Mouse (Mus musculus) limb, embryonic 11.5 days (tissue): ENCODE measurements around the gene Perp. TPM values are rescaled to one million over a fixed set of nuclear protein-coding genes. Genes with fewer than 3 reads are reported as not detected.

Source experiments
- ATAC-seq: fragments of 200-750 bp; cut with Nextera tagmentation; 2 replicates; pipeline ENCODE4 v1.8.0; 2017; ENCODE audit warnings: low read depth; ENCODE audit not compliant: insufficient number of reproducible peaks, low FRiP score, low TSS enrichment
- DNase-seq: peaks from one replicate; pipeline ENCODE4 v3.0.0-alpha.2; 2015; ENCODE audit warnings: low spot score
- H3K27ac ChIP-seq: fragments of 300-500 bp; sonication (generic); replicated peaks from 2 replicates; pipeline ENCODE4 v1.5.1; 2014; ENCODE audit warnings: low read depth, mild to moderate bottlenecking, low read length
- H3K27me3 ChIP-seq: fragments of 300-500 bp; sonication (generic); 2 replicates; pipeline ENCODE4 v1.6.1; 2014; ENCODE audit warnings: mild to moderate bottlenecking, low read length, mixed read lengths; ENCODE audit not compliant: control insufficient read depth, insufficient read depth
- H3K36me3 ChIP-seq: fragments of 300-500 bp; sonication (generic); 2 replicates; pipeline ENCODE4 v1.6.1; 2014; ENCODE audit warnings: mild to moderate bottlenecking, low read length, moderate library complexity, mixed read lengths; ENCODE audit not compliant: control insufficient read depth, insufficient read depth
- H3K4me1 ChIP-seq: fragments of 300-500 bp; sonication (generic); 2 replicates; pipeline ENCODE4 v1.6.1; 2014; ENCODE audit warnings: low read length, mixed read lengths; ENCODE audit not compliant: control insufficient read depth, insufficient read depth
- H3K4me2 ChIP-seq: fragments of 300-500 bp; sonication (generic); 2 replicates; pipeline ENCODE4 v1.6.1; 2014; ENCODE audit warnings: low read depth, mild to moderate bottlenecking, moderate library complexity; ENCODE audit not compliant: severe bottlenecking
- H3K4me3 ChIP-seq: fragments of 300-500 bp; sonication (generic); 2 replicates; pipeline ENCODE4 v1.5.1; 2014; ENCODE audit warnings: low read depth, low read length
- H3K9ac ChIP-seq: fragments of 300-500 bp; sonication (generic); 2 replicates; pipeline ENCODE4 v1.6.1; 2014; ENCODE audit warnings: mild to moderate bottlenecking, low read length
- H3K9me3 ChIP-seq: fragments of 300-500 bp; sonication (generic); 2 replicates; pipeline ENCODE4 v1.6.1; 2016; ENCODE audit warnings: low read length; ENCODE audit not compliant: control insufficient read depth
- WGBS: fragments of 180-500 bp; shearing (Covaris S2); extraction: QIAGEN DNeasy Blood & Tissue Kit; methylation state at CpG from one replicate; pipeline ENCODE4 v1.1.7; 2014; 5-methylcytosine and 5-hydroxymethylcytosine counted together
- polyA plus RNA-seq: library from polyadenylated mRNA; unstranded; fragments of >200 nt; fragmentation: Nextera tagmentation; extraction: Ambion mirVana; gene quantifications from 2 replicates; pipeline ENCODE4 v1.2.1, GENCODE M21; 2014

The Perp gene
- 41.1 and 43.3 TPM in 2 replicates for polyA plus RNA-seq

GRCm38 (mm10) chr10:18844441-18845286, at the start of gene Perp:
Gene Perp (plus strand): TSS chr10:18845020.
- peak within 1 kb of the TSS; percentile 50 for H3K4me3 ChIP-seq
- H3K36me3 ChIP-seq, result no peaks in the 10 kb centered on the region
- H3K27me3 ChIP-seq, result peaks cover 24% of the 10 kb centered on the region

GRCm38 (mm10) chr10:18811751-18812150, 33.1 kb upstream of the Perp start:
- H3K9ac ChIP-seq, result no peak overlapping the region
- 95% methylated on average over 2 of the region's 2 CpGs for WGBS
- no peaks in the 10 kb centered on the region for H3K27me3 ChIP-seq
- no peaks in the 10 kb centered on the region for H3K36me3 ChIP-seq
- H3K27ac ChIP-seq, result no peak overlapping the region
- no peaks in the 10 kb centered on the region for H3K9me3 ChIP-seq
- H3K4me1 ChIP-seq, result 0 out of 2 replicates have a peak, but pooled peaks cover 2% of the 10 kb centered on the region
- no peak for DNase-seq
- no peak overlapping the region for H3K4me2 ChIP-seq
- no peak overlapping the region for H3K4me3 ChIP-seq
- ATAC-seq, result no peak

More at GRCm38 (mm10) chr10:18844441-18845286, at the start of gene Perp:
- DNase-seq, result peak; percentile 73
- Histone ChIP-seq H3K9ac (peak within 1 kb of the TSS; percentile 37), H3K9me3 (no peaks in the 10 kb centered on the region), H3K27ac (no peak within 1 kb of the TSS), H3K4me2 (peak within 1 kb of the TSS; percentile 88), H3K4me1 (0 out of 2 replicates have a peak, but pooled peaks cover 4% of the 10 kb centered on the region)
- ATAC-seq, result peak; percentile 87
- WGBS, result 2% methylated on average over 54 of the region's 54 CpGs

GRCm38 (mm10) chr10:18816560-18816959, 28.3 kb upstream of the Perp start:
- Histone ChIP-seq H3K27ac (no peak overlapping the region), H3K9ac (no peak overlapping the region), H3K27me3 (no peaks in the 10 kb centered on the region), H3K4me1 (0 out of 2 replicates have a peak, but pooled peaks cover 2% of the 10 kb centered on the region), H3K9me3 (no peaks in the 10 kb centered on the region), H3K36me3 (no peaks in the 10 kb centered on the region), H3K4me3 (no peak overlapping the region), H3K4me2 (no peak overlapping the region)
- peak; percentile 84; the same call in 1 of the 2 replicates for ATAC-seq
- 40% methylated on average over 5 of the region's 5 CpGs for WGBS
- DNase-seq, result peak; percentile 54

GRCm38 (mm10) chr10:18825143-18825542, 19.7 kb upstream of the Perp start:
- H3K36me3 ChIP-seq, result no peaks in the 10 kb centered on the region
- no peaks in the 10 kb centered on the region for H3K9me3 ChIP-seq
- no peaks in the 10 kb centered on the region for H3K27me3 ChIP-seq
- H3K27ac ChIP-seq, result no peak overlapping the region
- no peaks in the 10 kb centered on the region for H3K4me1 ChIP-seq
- H3K9ac ChIP-seq, result no peak overlapping the region
- no peak overlapping the region for H3K4me3 ChIP-seq
- no peak overlapping the region for H3K4me2 ChIP-seq
- no peak for ATAC-seq
- no peak for DNase-seq

GRCm38 (mm10) chr10:18826107-18826506, 18.7 kb upstream of the Perp start:
- Histone ChIP-seq H3K4me2 (no peak overlapping the region), H3K27ac (no peak overlapping the region), H3K27me3 (no peaks in the 10 kb centered on the region), H3K4me3 (no peak overlapping the region), H3K9ac (no peak overlapping the region), H3K4me1 (no peaks in the 10 kb centered on the region), H3K9me3 (no peaks in the 10 kb centered on the region), H3K36me3 (no peaks in the 10 kb centered on the region)
- WGBS, result 86% methylated on average over 2 of the region's 2 CpGs
- DNase-seq, result no peak
- no peak for ATAC-seq

- ATAC-seq, result no peak
- H3K27ac ChIP-seq, result no peak overlapping the region
Observed at GRCm38 (mm10) chr10:18827936-18828335, 16.9 kb upstream of the Perp start.

GRCm38 (mm10) chr10:18830359-18830758, 14.5 kb upstream of the Perp start:
- Histone ChIP-seq H3K36me3 (no peaks in the 10 kb centered on the region), H3K27me3 (no peaks in the 10 kb centered on the region), H3K9me3 (no peaks in the 10 kb centered on the region), H3K27ac (no peak overlapping the region), H3K4me1 (no peaks in the 10 kb centered on the region), H3K4me2 (no peak overlapping the region), H3K4me3 (no peak overlapping the region), H3K9ac (no peak overlapping the region)
- ATAC-seq, result no peak
- no peak for DNase-seq
- 66% methylated on average over 4 of the region's 4 CpGs for WGBS

More at GRCm38 (mm10) chr10:18827936-18828335, 16.9 kb upstream of the Perp start:
- no peak for DNase-seq
- Histone ChIP-seq H3K9me3 (no peaks in the 10 kb centered on the region), H3K27me3 (no peaks in the 10 kb centered on the region), H3K4me3 (no peak overlapping the region), H3K4me2 (no peak overlapping the region), H3K36me3 (no peaks in the 10 kb centered on the region), H3K9ac (no peak overlapping the region), H3K4me1 (no peaks in the 10 kb centered on the region)
- WGBS, result 59% methylated on average over 2 of the region's 2 CpGs

- WGBS, result 47% methylated on average over 7 of the region's 7 CpGs
- ATAC-seq (no peak), DNase-seq (no peak)
Observed at GRCm38 (mm10) chr10:18831823-18832222, 13.0 kb upstream of the Perp start.

More at GRCm38 (mm10) chr10:18831823-18832222, 13.0 kb upstream of the Perp start:
- Histone ChIP-seq H3K36me3 (no peaks in the 10 kb centered on the region), H3K4me3 (no peak overlapping the region), H3K27me3 (no peaks in the 10 kb centered on the region), H3K27ac (no peak overlapping the region), H3K9ac (no peak overlapping the region), H3K9me3 (no peaks in the 10 kb centered on the region), H3K4me2 (no peak overlapping the region), H3K4me1 (no peaks in the 10 kb centered on the region)
